Mouse (Mus musculus) C2C12 (cell line): ENCODE data around the gene Pigk. TPM values are rescaled to one million over a fixed set of nuclear protein-coding genes. Genes with fewer than 3 reads are reported as not detected.

ENCODE experiments used
- H3K27me3 ChIP-seq: one replicate; pipeline ENCODE4 v1.6.1; 2011; ENCODE audit not compliant: control insufficient read depth, insufficient read depth, insufficient read length
- H3K36me3 ChIP-seq: one replicate; pipeline ENCODE4 v1.6.1; 2011; ENCODE audit not compliant: control insufficient read depth, insufficient read depth
- H3K4me3 ChIP-seq: one replicate; pipeline ENCODE4 v1.5.1; 2011; ENCODE audit warnings: mild to moderate bottlenecking, control low read depth; ENCODE audit not compliant: poor library complexity, insufficient read depth, severe bottlenecking
- H3K79me2 ChIP-seq: one replicate; pipeline ENCODE4 v1.6.1; 2011; ENCODE audit not compliant: control insufficient read depth, insufficient read depth
- H3K79me3 ChIP-seq: one replicate; pipeline ENCODE4 v1.6.1; 2011; ENCODE audit warnings: low read depth, control low read depth
- H3ac ChIP-seq: one replicate; pipeline ENCODE3; 2011; ENCODE audit warnings: low read depth; ENCODE audit not compliant: control insufficient read depth, insufficient read length
- CEBPB ChIP-seq: IDR thresholded peaks from one replicate; pipeline ENCODE4 v1.6.1; 2011; ENCODE audit warnings: low read depth, mild to moderate bottlenecking, control low read depth, moderate library complexity
- CTCF ChIP-seq: IDR thresholded peaks from one replicate; pipeline ENCODE4 v1.5.1; 2011; ENCODE audit not compliant: control insufficient read depth, insufficient read depth, insufficient read length
- FOSL1 ChIP-seq: IDR thresholded peaks from one replicate; pipeline ENCODE4 v1.8.0; 2011; ENCODE audit warnings: mild to moderate bottlenecking, low read length; ENCODE audit not compliant: poor library complexity, insufficient read depth, severe bottlenecking
- MAX ChIP-seq: IDR thresholded peaks from one replicate; pipeline ENCODE4 v1.6.1; 2011; ENCODE audit warnings: mild to moderate bottlenecking, control low read depth
- MYOD1 ChIP-seq: IDR thresholded peaks from one replicate; pipeline ENCODE4 v1.6.1; 2011; ENCODE audit warnings: low read depth; ENCODE audit not compliant: control insufficient read depth, insufficient read length
- MYOG ChIP-seq: IDR thresholded peaks from one replicate; pipeline ENCODE4 v1.6.1; 2011; ENCODE audit not compliant: control insufficient read depth, insufficient read length; ENCODE audit errors: extremely low read depth
- USF1 ChIP-seq: IDR thresholded peaks from one replicate; pipeline ENCODE4 v1.6.1; 2011; ENCODE audit warnings: low read depth, mild to moderate bottlenecking, control low read depth, moderate library complexity
- polyA plus RNA-seq: library from polyadenylated mRNA; unstranded; fragments of >200 nt; fragmentation: generic; extraction: Trizol; gene quantifications from one replicate; pipeline ENCODE4 v1.2.1, GENCODE M21; 2012; ENCODE audit warnings: missing spikeins

Gene Pigk
- polyA plus RNA-seq, 1 experiment: 13.1 TPM

DNA sequence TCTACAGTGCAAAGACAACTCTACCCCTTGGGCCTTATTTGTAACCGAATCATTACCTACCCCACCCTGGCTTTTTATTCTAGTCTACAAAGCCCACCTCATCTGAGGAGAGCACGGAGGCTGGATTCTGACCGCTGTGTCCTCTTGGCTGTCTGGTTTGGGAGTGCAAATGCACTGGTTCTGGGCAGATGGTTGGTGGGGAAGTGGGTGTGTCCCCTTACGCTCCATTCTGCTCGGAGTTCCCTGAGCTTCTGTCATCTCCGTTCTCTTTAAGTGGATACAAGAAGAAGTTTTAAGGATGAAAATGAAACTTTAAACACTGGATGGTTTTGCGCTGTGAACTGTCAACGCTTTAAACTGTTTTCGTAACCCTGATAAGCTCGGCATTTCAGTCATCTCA is 199.2 kb downstream of the Pigk start:
- Histone ChIP-seq H3ac (no peak overlapping the region), H3K79me3 (no peaks in the 10 kb centered on the region), H3K79me2 (no peaks in the 10 kb centered on the region), H3K4me3 (no peak overlapping the region), H3K27me3 (no peaks in the 10 kb centered on the region), H3K36me3 (no peaks in the 10 kb centered on the region)
- TF ChIP-seq MYOD1 (no peak), MAX (no peak), FOSL1 (no peak), MYOG (no peak), CEBPB (no peak), CTCF (no peak)

DNA sequence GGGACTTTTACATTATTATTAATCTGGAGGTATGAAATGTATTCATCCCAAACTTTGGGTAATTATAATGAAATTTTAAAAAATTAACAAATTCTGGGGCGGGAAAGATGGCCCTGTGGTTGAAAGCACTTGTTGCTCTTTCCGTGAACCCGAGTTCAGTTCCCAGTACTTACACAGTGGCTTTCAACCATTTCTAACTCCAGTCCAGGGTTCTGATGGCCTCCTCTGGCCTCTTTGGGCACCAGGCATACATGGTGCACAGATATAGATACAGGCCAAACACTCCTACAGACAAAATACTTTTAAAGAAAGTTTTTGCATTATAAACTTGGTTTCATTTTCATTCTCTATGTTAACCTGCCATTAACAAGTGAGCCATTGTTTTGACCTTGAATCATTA is 199.7 kb downstream of the Pigk start:
- Histone ChIP-seq H3ac (no peak overlapping the region), H3K36me3 (no peaks in the 10 kb centered on the region)
- no peak for TF ChIP-seq MYOG
- TF ChIP-seq MYOD1: no peak
- TF ChIP-seq FOSL1: no peak
- no peak for TF ChIP-seq CTCF
- no peak for TF ChIP-seq CEBPB

DNA sequence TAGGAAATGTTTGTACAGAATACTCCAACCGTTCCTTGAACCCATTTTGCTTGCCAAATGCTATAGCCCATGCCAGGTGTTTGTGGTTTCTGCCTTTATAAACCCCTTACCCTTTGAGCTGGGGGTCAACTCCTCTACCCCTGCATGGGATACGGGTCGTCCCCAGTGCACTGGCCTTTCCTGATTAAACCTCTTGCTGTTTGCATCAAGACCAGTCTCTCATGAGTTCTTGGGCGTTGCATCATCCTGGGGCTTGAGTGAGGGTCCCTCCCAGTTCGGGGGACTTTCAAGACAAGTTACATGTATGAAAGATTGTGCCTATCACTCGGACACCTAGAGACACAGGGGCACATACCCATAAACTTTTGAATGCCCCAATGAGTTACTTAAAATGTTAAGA is 200.5 kb downstream of the Pigk start:
- Histone ChIP-seq H3K4me3 (no peak overlapping the region), H3K36me3 (no peaks in the 10 kb centered on the region), H3ac (no peak overlapping the region), H3K79me3 (no peaks in the 10 kb centered on the region), H3K79me2 (no peaks in the 10 kb centered on the region), H3K27me3 (no peaks in the 10 kb centered on the region)
- TF ChIP-seq CEBPB (no peak), MAX (no peak), CTCF (no peak)

More for the DNA sequence above, 199.7 kb downstream of the Pigk start:
- Histone ChIP-seq H3K27me3 (no peaks in the 10 kb centered on the region), H3K79me2 (no peaks in the 10 kb centered on the region), H3K79me3 (no peaks in the 10 kb centered on the region), H3K4me3 (no peak overlapping the region)

GRCm38 (mm10) chr3:152917579-152917978 is 203.7 kb downstream of the Pigk start:
- no peaks in the 10 kb centered on the region for H3K79me2 ChIP-seq
- H3K79me3 ChIP-seq: no peaks in the 10 kb centered on the region
- H3K4me3 ChIP-seq: no peak overlapping the region
- H3K27me3 ChIP-seq: no peaks in the 10 kb centered on the region
- no peak overlapping the region for H3ac ChIP-seq
- no peaks in the 10 kb centered on the region for H3K36me3 ChIP-seq
- TF ChIP-seq FOSL1 (no peak), CTCF (no peak), MYOD1 (no peak), USF1 (no peak), MYOG (no peak), MAX (no peak), CEBPB (no peak)

- TF ChIP-seq USF1 (no peak), MYOG (no peak), FOSL1 (no peak), MYOD1 (no peak), MAX (no peak), CTCF (no peak), CEBPB (no peak)
- no peaks in the 10 kb centered on the region for H3K27me3 ChIP-seq
Observed at GRCm38 (mm10) chr3:152919101-152919500, 205.2 kb downstream of the Pigk start.

GRCm38 (mm10) chr3:152920365-152920764 is 206.5 kb downstream of the Pigk start:
- no peak overlapping the region for H3K4me3 ChIP-seq
- H3K79me2 ChIP-seq: no peaks in the 10 kb centered on the region
- no peaks in the 10 kb centered on the region for H3K36me3 ChIP-seq
- no peak for TF ChIP-seq MYOD1
- TF ChIP-seq MAX: no peak
- no peak for TF ChIP-seq USF1
- no peak for TF ChIP-seq CTCF
- TF ChIP-seq FOSL1: no peak
- no peak for TF ChIP-seq MYOG
- TF ChIP-seq CEBPB: no peak
- no peaks in the 10 kb centered on the region for H3K27me3 ChIP-seq
- H3ac ChIP-seq: no peak overlapping the region
- no peaks in the 10 kb centered on the region for H3K79me3 ChIP-seq

More at GRCm38 (mm10) chr3:152919101-152919500, 205.2 kb downstream of the Pigk start:
- no peaks in the 10 kb centered on the region for H3K36me3 ChIP-seq
- no peaks in the 10 kb centered on the region for H3K79me3 ChIP-seq
- H3K79me2 ChIP-seq: no peaks in the 10 kb centered on the region
- no peak overlapping the region for H3K4me3 ChIP-seq
- H3ac ChIP-seq: no peak overlapping the region
